Mouse (Mus musculus): ENCODE results near the gene Ccdc150. TPM values are rescaled to one million over a fixed set of nuclear protein-coding genes. Genes with fewer than 3 reads are reported as not detected.

Ccdc150 gene
- polyA plus RNA-seq, 1 experiment from 2014 or later: 0.50 TPM

- Histone ChIP-seq H3K36me3 (peaks cover 3% of the 10 kb centered on the region; the same call in 1 of the 2 replicates), H3K4me1 (replicated peaks) (no peaks in the 10 kb centered on the region), H3K27ac (no peak overlapping the region), H3K9me3 (no peaks in the 10 kb centered on the region), H3K4me3 (no peak overlapping the region), H3K27me3 (ENCODE audit: insufficient read depth, poor library complexity, severe bottlenecking) (no peaks in the 10 kb centered on the region)
- no peak for DNase-seq (ENCODE audit: low spot score)
Measured at GRCm38 (mm10) chr1:54377506-54378051, 127.1 kb downstream of the Ccdc150 start.

- H3K27me3 ChIP-seq (ENCODE audit: insufficient read depth, poor library complexity, severe bottlenecking): no peaks in the 10 kb centered on the region
- no peaks in the 10 kb centered on the region for H3K9me3 ChIP-seq
- no peak overlapping the region for H3K27ac ChIP-seq
- H3K4me3 ChIP-seq: no peak overlapping the region
- no peaks in the 10 kb centered on the region for H3K4me1 ChIP-seq (replicated peaks)
- peak; percentile 47 for DNase-seq (ENCODE audit: low spot score)
- WGBS: 87% methylated on average over 9 of the region's 9 CpGs
- peaks cover 3% of the 10 kb centered on the region; the same call in 1 of the 2 replicates for H3K36me3 ChIP-seq
Measured at GRCm38 (mm10) chr1:54380978-54381914, 130.8 kb downstream of the Ccdc150 start.

GRCm38 (mm10) chr1:54384221-54384620 is 133.7 kb downstream of the Ccdc150 start:
- no peak overlapping the region for H3K27ac ChIP-seq
- no peak for DNase-seq (ENCODE audit: low spot score)
- WGBS: 15% methylated on average over 1 of the region's 1 CpGs
- no peaks in the 10 kb centered on the region for H3K4me1 ChIP-seq (replicated peaks)
- H3K27me3 ChIP-seq (ENCODE audit: insufficient read depth, poor library complexity, severe bottlenecking): no peaks in the 10 kb centered on the region
- H3K9me3 ChIP-seq: no peaks in the 10 kb centered on the region
- H3K36me3 ChIP-seq: peaks cover 9% of the 10 kb centered on the region; the same call in 1 of the 2 replicates
- no peak overlapping the region for H3K4me3 ChIP-seq

- no peaks in the 10 kb centered on the region for H3K9me3 ChIP-seq
- no peaks in the 10 kb centered on the region for H3K27me3 ChIP-seq (ENCODE audit: insufficient read depth, poor library complexity, severe bottlenecking)
- no peak overlapping the region for H3K4me3 ChIP-seq
- H3K27ac ChIP-seq: no peak overlapping the region
- no peak for DNase-seq (ENCODE audit: low spot score)
- H3K36me3 ChIP-seq: peaks cover 83% of the 10 kb centered on the region
- H3K4me1 ChIP-seq (replicated peaks): no peaks in the 10 kb centered on the region
Measured at GRCm38 (mm10) chr1:54402736-54403135, 152.3 kb downstream of the Ccdc150 start.

Other genes with a start within 250 kb of the Ccdc150 start
- 4.4 and 5.1 TPM in 2 replicates for gene Hecw2, start 55.5 kb upstream of the Ccdc150 start, polyA plus RNA-seq (2016; fragmentation: Nextera tagmentation; extraction: Ambion mirVana)
- gene Gtf3c3, start 188.3 kb downstream of the Ccdc150 start, polyA plus RNA-seq (2016; fragmentation: Nextera tagmentation; extraction: Ambion mirVana): 28.1 and 29.3 TPM in 2 replicates

Data from hindbrain, embryonic 10.5 days (tissue).